Mouse (Mus musculus): ENCODE results near the gene Fabp1. TPM values are rescaled to one million over a fixed set of nuclear protein-coding genes. Genes with fewer than 3 reads are reported as not detected.

Fabp1 gene
- polyA plus RNA-seq, 1 experiment from 2014 or later, result 2,291 TPM

DNA sequence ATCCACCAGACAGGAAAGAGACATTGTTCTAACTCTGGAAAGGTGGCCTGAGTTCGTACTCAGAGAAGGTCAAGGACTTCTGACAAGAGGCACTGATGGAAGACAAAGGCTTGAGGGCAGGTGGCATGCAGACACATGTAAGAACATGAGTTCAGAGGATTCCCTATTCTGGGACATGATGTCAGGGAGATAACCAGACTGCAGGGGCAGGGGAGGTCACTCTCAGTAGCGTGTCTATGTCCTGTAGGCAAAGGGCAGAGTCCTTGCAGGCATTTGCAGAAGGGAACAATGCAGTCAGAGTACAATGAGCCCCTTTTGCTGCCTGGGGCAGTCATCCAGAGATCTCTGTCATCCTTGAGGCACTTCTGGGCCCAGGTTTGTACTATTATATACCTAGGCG lies 50.0 kb downstream of the Fabp1 start:
- no peak overlapping the region for H3K9ac ChIP-seq
- no peak overlapping the region for H3K4me2 ChIP-seq (replicated peaks)
- H3K4me1 ChIP-seq (replicated peaks), result no peaks in the 10 kb centered on the region
- H3K27me3 ChIP-seq (replicated peaks), result no peaks in the 10 kb centered on the region
- no peak overlapping the region for H3K27ac ChIP-seq
- H3K36me3 ChIP-seq, result no peaks in the 10 kb centered on the region
- ATAC-seq, result no peak
- WGBS, result 75% methylated on average over 3 of the region's 3 CpGs
- H3K4me3 ChIP-seq (replicated peaks), result no peak overlapping the region
- no peaks in the 10 kb centered on the region for H3K9me3 ChIP-seq

DNA sequence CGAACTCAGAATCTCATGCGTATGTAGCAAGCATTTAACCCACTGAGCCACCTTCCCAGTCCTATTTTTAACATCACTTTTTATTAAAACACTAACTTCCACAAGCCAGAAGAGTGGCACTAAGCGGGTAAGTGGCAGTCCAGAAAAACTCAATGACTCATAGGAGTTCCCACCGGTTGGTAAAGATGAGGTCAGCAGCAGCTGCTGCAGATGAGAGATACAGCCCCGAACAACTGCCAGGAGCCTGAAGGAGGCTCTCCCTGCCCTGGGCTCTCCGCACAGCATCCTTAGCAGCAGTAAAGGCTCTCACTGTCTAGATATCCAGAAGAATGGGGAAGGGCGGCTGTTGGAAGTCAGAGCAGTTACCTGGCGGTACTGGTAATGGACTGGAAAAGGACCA lies 51.3 kb downstream of the Fabp1 start:
- ATAC-seq, result no peak
- H3K4me3 ChIP-seq (replicated peaks), result no peak overlapping the region
- no peaks in the 10 kb centered on the region for H3K4me1 ChIP-seq (replicated peaks)
- H3K27me3 ChIP-seq (replicated peaks), result no peaks in the 10 kb centered on the region
- WGBS, result 86% methylated on average over 8 of the region's 8 CpGs
- no peaks in the 10 kb centered on the region for H3K9me3 ChIP-seq
- H3K4me2 ChIP-seq (replicated peaks), result no peak overlapping the region
- H3K9ac ChIP-seq, result no peak overlapping the region
- no peak overlapping the region for H3K27ac ChIP-seq
- H3K36me3 ChIP-seq, result no peaks in the 10 kb centered on the region

- Histone ChIP-seq H3K27me3 (replicated peaks) (no peaks in the 10 kb centered on the region), H3K4me3 (replicated peaks) (no peak overlapping the region), H3K36me3 (no peaks in the 10 kb centered on the region), H3K4me1 (replicated peaks) (no peaks in the 10 kb centered on the region), H3K27ac (no peak overlapping the region), H3K9me3 (no peaks in the 10 kb centered on the region), H3K4me2 (replicated peaks) (no peak overlapping the region), H3K9ac (no peak overlapping the region)
- 88% methylated on average over 6 of the region's 6 CpGs for WGBS
- no peak for ATAC-seq
These were observed 54.8 kb downstream of the Fabp1 start for GRCm38 (mm10) chr6:71254456-71254855.

Other genes with a start within 250 kb of the Fabp1 start
- gene Foxi3, start 243.3 kb upstream of the Fabp1 start, polyA plus RNA-seq (2015; fragmentation: Nextera tagmentation; extraction: Ambion mirVana), result not detected in 2 replicates
- 47.4 and 49.6 TPM in 2 replicates for gene Thnsl2, start 55.4 kb upstream of the Fabp1 start, polyA plus RNA-seq (2015; fragmentation: Nextera tagmentation; extraction: Ambion mirVana)
- 62.2 and 72.5 TPM in 2 replicates for gene Krcc1, start 71.8 kb downstream of the Fabp1 start, polyA plus RNA-seq (2015; fragmentation: Nextera tagmentation; extraction: Ambion mirVana)
- 0.27 and 0.57 TPM in 2 replicates for gene Smyd1, start 122.4 kb downstream of the Fabp1 start, polyA plus RNA-seq (2015; fragmentation: Nextera tagmentation; extraction: Ambion mirVana)
- 0.21 TPM in 1 of 2 replicates, not detected in the other for gene Cd8b1, start 123.0 kb downstream of the Fabp1 start, polyA plus RNA-seq (2015; fragmentation: Nextera tagmentation; extraction: Ambion mirVana)
- not detected in 2 replicates for gene Cd8a, start 173.6 kb downstream of the Fabp1 start, polyA plus RNA-seq (2015; fragmentation: Nextera tagmentation; extraction: Ambion mirVana)
- gene Rmnd5a, start 240.8 kb downstream of the Fabp1 start, polyA plus RNA-seq (2015; fragmentation: Nextera tagmentation; extraction: Ambion mirVana), result 13.9 and 16.0 TPM in 2 replicates